Mouse (Mus musculus) CH12.LX (cell line): Measurements from ENCODE around the gene Best2. TPM values are rescaled to one million over a fixed set of nuclear protein-coding genes. Genes with fewer than 3 reads are reported as not detected.
A peak's percentile ranks its signal among the peaks of the same experiment; 100 is the strongest.

ENCODE experiments used
- DNase-seq: peaks from one replicate; pipeline ENCODE4 v3.0.0-alpha.2; 2013; ENCODE audit errors: extremely low read depth
- H3K27ac ChIP-seq: 2 replicates; pipeline ENCODE4 v1.5.1; 2012; ENCODE audit warnings: low read depth, mild to moderate bottlenecking, control low read depth, moderate library complexity; ENCODE audit not compliant: insufficient read depth
- H3K27me3 ChIP-seq: replicated peaks from 2 replicates; pipeline ENCODE3; 2012; ENCODE audit warnings: inconsistent platforms
- H3K36me3 ChIP-seq, 2 experiments: replicated peaks in 1 of 2; 2 replicates each; pipeline versions ENCODE3 to v1.6.1; 2012; ENCODE audit warnings: inconsistent platforms in 1 of 2, low read length in 1 of 2, mild to moderate bottlenecking in 1 of 2, mixed read lengths in 1 of 2, moderate library complexity in 1 of 2; ENCODE audit not compliant: control insufficient read depth in 1 of 2, insufficient read depth in 1 of 2
- H3K4me1 ChIP-seq, 2 experiments: 2 replicates each; pipeline ENCODE4 v1.6.1; 2012; ENCODE audit warnings: inconsistent platforms in 1 of 2, moderate library complexity in 1 of 2; ENCODE audit not compliant: insufficient read depth in 2 of 2, control insufficient read depth in 1 of 2
- H3K4me2 ChIP-seq: 2 replicates; pipeline ENCODE4 v1.6.1; 2012; ENCODE audit warnings: low read depth, mild to moderate bottlenecking, control low read depth; ENCODE audit not compliant: poor library complexity, insufficient read depth, severe bottlenecking
- H3K4me3 ChIP-seq, 3 experiments: fragments of 150-350 bp in 1 of 3; sonication (generic) in 1 of 3; replicated peaks in 1 of 3; 2 replicates each; pipeline versions ENCODE3 to v1.5.1; 2011 to 2012; ENCODE audit warnings: low read depth in 2 of 3, low read length in 2 of 3, mild to moderate bottlenecking in 2 of 3, moderate library complexity in 2 of 3, control low read depth in 1 of 3, improper control_type of control experiment in 1 of 3, inconsistent platforms in 1 of 3, mixed read lengths in 1 of 3; ENCODE audit not compliant: poor library complexity in 1 of 3
- H3K79me2 ChIP-seq: replicated peaks from 2 replicates; pipeline ENCODE4 v1.6.1; 2012; ENCODE audit warnings: mild to moderate bottlenecking, moderate library complexity; ENCODE audit not compliant: control insufficient read depth, poor library complexity, insufficient read depth, severe bottlenecking; ENCODE audit errors: extremely low read depth
- H3K9ac ChIP-seq: 2 replicates; pipeline ENCODE4 v1.6.1; 2012; ENCODE audit warnings: low read depth, mild to moderate bottlenecking, control low read depth, moderate library complexity; ENCODE audit not compliant: insufficient read depth
- H3K9me3 ChIP-seq: replicated peaks from 2 replicates; pipeline ENCODE3; 2012; ENCODE audit warnings: low read length, inconsistent platforms, mixed read lengths
- BHLHE40 ChIP-seq: IDR thresholded peaks from 2 replicates; pipeline ENCODE4 v1.6.1; 2011; ENCODE audit warnings: mild to moderate bottlenecking, low read depth, low read length, improper control_type of control experiment
- CHD1 ChIP-seq: IDR thresholded peaks from 2 replicates; pipeline ENCODE4 v1.6.1; 2012; ENCODE audit warnings: low read depth, low read length, improper control_type of control experiment, inconsistent platforms
- CHD2 ChIP-seq: IDR thresholded peaks from 2 replicates; pipeline ENCODE4 v1.6.1; 2011; ENCODE audit warnings: low read length, improper control_type of control experiment
- CTCF ChIP-seq, 2 experiments: IDR thresholded peaks in 1 of 2; conservative IDR thresholded peaks in 1 of 2; 2 replicates each; pipeline ENCODE4 v1.5.1; 2011 to 2012; ENCODE audit warnings: low read depth in 2 of 2, low read length in 2 of 2, improper control_type of control experiment in 1 of 2, inconsistent platforms in 1 of 2, mild to moderate bottlenecking in 1 of 2, moderate library complexity in 1 of 2
- E2F4 ChIP-seq: IDR thresholded peaks from 2 replicates; pipeline ENCODE4 v1.6.1; 2011; ENCODE audit warnings: low read depth, low read length, improper control_type of control experiment; ENCODE audit not compliant: insufficient replicate concordance
- ELF1 ChIP-seq: IDR thresholded peaks from 2 replicates; pipeline ENCODE4 v1.6.1; 2014; ENCODE audit warnings: low read depth, mild to moderate bottlenecking, inconsistent platforms, low read length, improper control_type of control experiment
- EP300 ChIP-seq: IDR thresholded peaks from 2 replicates; pipeline ENCODE4 v1.6.1; 2011; ENCODE audit warnings: low read length, improper control_type of control experiment
- ETS1 ChIP-seq: conservative IDR thresholded peaks from 2 replicates; pipeline ENCODE4 v1.6.1; 2012; ENCODE audit warnings: low read depth, mild to moderate bottlenecking, inconsistent platforms, low read length, improper control_type of control experiment, moderate library complexity
- GABPA ChIP-seq: IDR thresholded peaks from 2 replicates; pipeline ENCODE4 v1.6.1; 2012; ENCODE audit warnings: low read depth, low read length, improper control_type of control experiment, inconsistent platforms; ENCODE audit not compliant: insufficient replicate concordance
- HCFC1 ChIP-seq: IDR thresholded peaks from 2 replicates; pipeline ENCODE4 v1.6.1; 2012; ENCODE audit warnings: low read depth, mild to moderate bottlenecking, inconsistent platforms, low read length, improper control_type of control experiment
- IRF4 ChIP-seq: IDR thresholded peaks from 2 replicates; pipeline ENCODE4 v1.6.1; 2014; ENCODE audit warnings: low read depth, mild to moderate bottlenecking, inconsistent platforms, low read length, improper control_type of control experiment
- JUN ChIP-seq: IDR thresholded peaks from 2 replicates; pipeline ENCODE4 v1.6.1; 2011; ENCODE audit warnings: low read depth, mild to moderate bottlenecking, low read length, improper control_type of control experiment, moderate library complexity; ENCODE audit not compliant: insufficient read depth
- JUND ChIP-seq: conservative IDR thresholded peaks from 2 replicates; pipeline ENCODE4 v1.6.1; 2011; ENCODE audit warnings: low read depth, low read length, improper control_type of control experiment
- KAT2A ChIP-seq: IDR thresholded peaks from 2 replicates; pipeline ENCODE4 v1.6.1; 2012; ENCODE audit warnings: low read length, improper control_type of control experiment, inconsistent platforms; ENCODE audit not compliant: insufficient replicate concordance
- MAFK ChIP-seq: IDR thresholded peaks from 2 replicates; pipeline ENCODE4 v1.6.1; 2011; ENCODE audit warnings: low read length, improper control_type of control experiment; ENCODE audit not compliant: insufficient replicate concordance
- MAX ChIP-seq: IDR thresholded peaks from 2 replicates; pipeline ENCODE4 v1.6.1; 2011; ENCODE audit warnings: low read length, improper control_type of control experiment
- MAZ ChIP-seq: IDR thresholded peaks from 2 replicates; pipeline ENCODE4 v1.6.1; 2012; ENCODE audit warnings: low read depth, mild to moderate bottlenecking, inconsistent platforms, low read length, improper control_type of control experiment, moderate library complexity
- MEF2A ChIP-seq: IDR thresholded peaks from 2 replicates; pipeline ENCODE4 v1.6.1; 2014; ENCODE audit warnings: low read depth, mild to moderate bottlenecking, inconsistent platforms, low read length, improper control_type of control experiment, borderline replicate concordance
- MXI1 ChIP-seq: IDR thresholded peaks from 2 replicates; pipeline ENCODE4 v1.6.1; 2011; ENCODE audit warnings: mild to moderate bottlenecking, low read depth, low read length, improper control_type of control experiment
- MYC ChIP-seq: IDR thresholded peaks from 2 replicates; pipeline ENCODE4 v1.6.1; 2011; ENCODE audit warnings: low read depth, mild to moderate bottlenecking, improper control_type of control experiment, low read length
- NELFE ChIP-seq: IDR thresholded peaks from 2 replicates; pipeline ENCODE4 v1.6.1; 2011; ENCODE audit warnings: low read depth, low read length, improper control_type of control experiment
- NRF1 ChIP-seq: IDR thresholded peaks from 2 replicates; pipeline ENCODE4 v1.6.1; 2014; ENCODE audit warnings: low read depth, mild to moderate bottlenecking, inconsistent platforms, low read length, improper control_type of control experiment, moderate library complexity
- PAX5 ChIP-seq: IDR thresholded peaks from 2 replicates; pipeline ENCODE4 v1.6.1; 2012; ENCODE audit warnings: low read length, inconsistent platforms, mixed read lengths
- POLR2A ChIP-seq: IDR thresholded peaks from 2 replicates; pipeline ENCODE4 v1.6.1; 2011; ENCODE audit warnings: low read depth, mild to moderate bottlenecking, improper control_type of control experiment, low read length
- POLR2AphosphoS2 ChIP-seq: IDR thresholded peaks from 2 replicates; pipeline ENCODE4 v1.6.1; 2011; ENCODE audit warnings: low read depth, low read length, improper control_type of control experiment
- RAD21 ChIP-seq: IDR thresholded peaks from 2 replicates; pipeline ENCODE4 v1.6.1; 2011; ENCODE audit warnings: low read depth, mild to moderate bottlenecking, low read length, improper control_type of control experiment, moderate library complexity
- RCOR1 ChIP-seq: conservative IDR thresholded peaks from 2 replicates; pipeline ENCODE4 v1.6.1; 2012; ENCODE audit warnings: low read depth, mild to moderate bottlenecking, inconsistent platforms, low read length, improper control_type of control experiment
- SIN3A ChIP-seq: IDR thresholded peaks from 2 replicates; pipeline ENCODE4 v1.6.1; 2012; ENCODE audit warnings: low read length, improper control_type of control experiment, inconsistent platforms
- SMC3 ChIP-seq: IDR thresholded peaks from 2 replicates; pipeline ENCODE4 v1.6.1; 2011; ENCODE audit warnings: low read depth, low read length, improper control_type of control experiment
- TBP ChIP-seq: conservative IDR thresholded peaks from 2 replicates; pipeline ENCODE4 v1.6.1; 2011; ENCODE audit warnings: low read depth, low read length, improper control_type of control experiment
- TCF12 ChIP-seq: IDR thresholded peaks from 2 replicates; pipeline ENCODE4 v1.6.1; 2014; ENCODE audit warnings: low read depth, mild to moderate bottlenecking, inconsistent platforms, low read length, improper control_type of control experiment
- UBTF ChIP-seq: IDR thresholded peaks from 2 replicates; pipeline ENCODE4 v1.6.1; 2012; ENCODE audit warnings: low read depth, mild to moderate bottlenecking, inconsistent platforms, low read length, improper control_type of control experiment, moderate library complexity
- USF1 ChIP-seq: IDR thresholded peaks from 2 replicates; pipeline ENCODE4 v1.6.1; 2014; ENCODE audit warnings: low read depth, mild to moderate bottlenecking, inconsistent platforms, low read length, improper control_type of control experiment
- USF2 ChIP-seq: conservative IDR thresholded peaks from 2 replicates; pipeline ENCODE4 v1.6.1; 2011; ENCODE audit warnings: low read depth, low read length, improper control_type of control experiment
- ZC3H11A ChIP-seq: IDR thresholded peaks from 2 replicates; pipeline ENCODE4 v1.6.1; 2012; ENCODE audit warnings: low read depth, mild to moderate bottlenecking, inconsistent platforms, low read length, improper control_type of control experiment
- ZKSCAN1 ChIP-seq: IDR thresholded peaks from 2 replicates; pipeline ENCODE4 v1.6.1; 2012; ENCODE audit warnings: low read depth, inconsistent platforms, low read length, improper control_type of control experiment, borderline replicate concordance
- ZMIZ1 ChIP-seq: IDR thresholded peaks from 2 replicates; pipeline ENCODE4 v1.6.1; 2012; ENCODE audit warnings: low read depth, mild to moderate bottlenecking, inconsistent platforms, low read length, improper control_type of control experiment
- ZNF384 ChIP-seq: IDR thresholded peaks from 2 replicates; pipeline ENCODE4 v1.6.1; 2012; ENCODE audit warnings: low read depth, low read length, improper control_type of control experiment, inconsistent platforms
- dilution Hi-C: fragments of 300-500 bp; cut with MboI; formaldehyde crosslinking; loops from 2 replicates; pipeline ENCODE4 v1.14.3; 2020; ENCODE audit warnings: low sequenced_read_pairs; ENCODE audit not compliant: extremely low pct_unique_long_range_greater_than_20kb, extremely low pct_ligation_motif_present
- in situ Hi-C: fragments of 300-500 bp; cut with MboI; formaldehyde crosslinking; loops from 3 replicates; pipeline ENCODE4 v1.14.3; 2019; ENCODE audit warnings: low sequenced_read_pairs, low pct_ligation_motif_present, low pct_unique_long_range_greater_than_20kb, mixed read lengths
- polyA plus RNA-seq: library from polyadenylated mRNA; unstranded; fragments of >175 nt; gene quantifications from 2 replicates; pipeline ENCODE4 v1.2.1, GENCODE M21; 2012; ENCODE audit warnings: low read depth; ENCODE audit not compliant: insufficient read length
- total RNA-seq, 2 experiments: library from RNA; depleted of rRNA; stranded (reverse); fragments of 300-350 nt in 1 of 2; fragments of >200 nt in 1 of 2; gene quantifications; 2 replicates each; pipeline ENCODE4 v1.2.3; 2012 to 2014

Gene Best2
- total and polyA plus RNA-seq, 3 experiments = 0.23 TPM; not detected in 2

DNA sequence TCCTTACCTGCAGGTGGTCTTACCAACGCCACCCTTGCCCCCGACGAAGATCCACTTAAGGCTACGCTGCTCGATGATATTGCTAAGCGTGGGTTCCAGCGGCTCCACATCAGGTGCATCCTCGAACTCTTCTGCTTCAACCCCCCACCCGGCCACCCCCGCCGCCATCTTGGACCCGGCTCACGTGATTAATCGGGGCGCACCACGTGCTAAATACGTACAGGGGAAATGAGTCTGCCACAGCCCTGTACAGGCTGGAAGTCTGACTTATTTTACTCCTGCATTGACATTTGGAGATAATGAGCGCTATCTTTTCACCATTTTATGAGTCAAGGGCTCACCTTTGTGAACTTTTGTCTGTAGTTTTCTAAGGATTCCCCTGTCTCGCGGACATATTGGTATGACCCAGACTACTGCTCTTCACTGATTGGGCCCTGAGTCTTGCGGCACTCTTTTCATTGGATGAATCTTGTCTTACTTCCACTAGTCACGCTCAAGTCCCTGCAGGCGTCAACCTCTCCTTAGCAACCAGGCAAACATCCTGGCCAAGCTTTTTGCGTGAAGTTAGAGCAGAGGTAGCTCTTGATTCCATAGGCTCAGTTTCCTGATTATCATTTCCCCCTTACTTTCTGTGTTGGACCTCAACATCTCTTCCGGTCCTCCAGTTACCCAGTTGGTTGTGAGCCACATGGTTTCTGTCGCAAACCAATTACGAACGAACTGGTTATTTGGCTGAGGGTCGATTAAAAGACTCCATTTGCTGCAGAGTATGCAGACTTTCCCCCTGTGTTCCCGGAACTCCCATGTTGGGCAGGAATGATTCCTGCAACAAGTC, 11.0 kb upstream of the Best2 start, which contains the start of gene Asna1:
Gene Asna1 (minus strand): TSS at position 184 of the 835 bp plus-strand sequence.
- TF ChIP-seq ELF1 = peak; percentile 23; the same call in 1 of the 2 replicates
- TF ChIP-seq RAD21 = no peak
- TF ChIP-seq EP300 = no peak
- peak; percentile 61; the same call in 1 of the 2 replicates for TF ChIP-seq RCOR1
- no peak for TF ChIP-seq ZNF384
- peak; percentile 86 for TF ChIP-seq TBP
- peak; percentile 88 for TF ChIP-seq USF1
- TF ChIP-seq TCF12 = peak; percentile 52
- TF ChIP-seq NELFE = peak; percentile 71
- TF ChIP-seq UBTF = no peak
- TF ChIP-seq ZC3H11A = no peak
- TF ChIP-seq ZKSCAN1 = no peak
- peak; percentile 81 for TF ChIP-seq HCFC1
- no peak for TF ChIP-seq MAZ
- no peak for TF ChIP-seq PAX5
- no peak for TF ChIP-seq ZMIZ1
- peak; percentile 97 for TF ChIP-seq SIN3A
- no peak for TF ChIP-seq MEF2A
- TF ChIP-seq NRF1 = 0 out of 2 replicates have a peak, but pooled peaks have one; percentile 42
- TF ChIP-seq CHD2 = peak; percentile 57; the same call in 1 of the 2 replicates
- TF ChIP-seq JUN = no peak
- no peak for TF ChIP-seq GABPA
- TF ChIP-seq MXI1 = peak; percentile 83
- TF ChIP-seq POLR2A = peak; percentile 77
- no peak for TF ChIP-seq SMC3
- TF ChIP-seq MAFK = no peak
- no peak for TF ChIP-seq CTCF (conservative IDR thresholded peaks at IDR 0.05 in 1 of 2, IDR thresholded peaks at IDR 0.05 in 1 of 2; ENCODE audit: low read depth in 2 of 2, low read length in 2 of 2)
- no peak for TF ChIP-seq JUND
- peak; percentile 100 for TF ChIP-seq CHD1
- TF ChIP-seq MAX = peak; percentile 93
- 0 out of 2 replicates have a peak, but pooled peaks have one; percentile 20 for TF ChIP-seq ETS1
- peak; percentile 70 for TF ChIP-seq USF2
- TF ChIP-seq BHLHE40 = peak; percentile 96
- no peak for TF ChIP-seq IRF4
- TF ChIP-seq POLR2AphosphoS2 = no peak
- no peak for TF ChIP-seq KAT2A
- peak; percentile 82 for TF ChIP-seq MYC
- TF ChIP-seq E2F4 = no peak
- TF ChIP-seq, all 38 proteins: peak for 18
- DNase-seq = peak; percentile 97
- Histone ChIP-seq H3K36me3 (peaks cover 46 to 56% of the 10 kb centered on the region in 2 experiments), H3K4me1 (peaks cover 10 to 57% of the 10 kb centered on the region in 2 experiments), H3K27me3 (no peaks in the 10 kb centered on the region), H3K4me2 (peak within 1 kb of the TSS; percentile 98), H3K4me3 (peak within 1 kb of the TSS; percentile 78 to 97 (median 95)), H3K79me2 (peaks cover 47% of the 10 kb centered on the region), H3K9ac (peak within 1 kb of the TSS; percentile 91), H3K27ac (peak within 1 kb of the TSS; percentile 25; the same call in 1 of the 2 replicates), H3K9me3 (no peaks in the 10 kb centered on the region)
- in situ Hi-C loops (loop anchor here (5.0 kb wide), 1 partner anchor 33 kb away; the partner anchor contains the start of gene Hook2), dilution Hi-C loops (no loop called here)
